Mouse (Mus musculus) v-Abl transformed pro-B cells (cell line): ENCODE data around the gene Smg6.

Experiments used
- in situ Hi-C, 2 experiments: fragments of 400-800 bp; cut with MboI; formaldehyde crosslinking; loops; one replicate each; pipeline ENCODE4 v1.15.1; 2025; ENCODE audit not compliant: unreplicated experiment in 2 of 2

The Smg6 gene

GRCm38 (mm10) chr11:75173799-75174165, 248.2 kb downstream of the Smg6 start:
- in situ Hi-C loops, result loop anchor here (5.0 kb wide), 1 partner anchor 191 kb away; no protein-coding TSS in a partner anchor

GRCm38 (mm10) chr11:75174574-75174973, 249.0 kb downstream of the Smg6 start:
- in situ Hi-C loops, result loop anchor here (5.0 kb wide), 1 partner anchor 192 kb away; no protein-coding TSS in a partner anchor

GRCm38 (mm10) chr11:75178011-75178410, 252.4 kb downstream of the Smg6 start:
- in situ Hi-C loops, result loop anchor here in 1 of 2 experiments (25.0 kb wide), 1 partner anchor 309 kb away; the partner anchor contains the start of gene Prpf8

- in situ Hi-C loops, result loop anchor here in 1 of 2 experiments (25.0 kb wide), 1 partner anchor 309 kb away; the partner anchor contains the start of gene Prpf8
These were observed 253.1 kb downstream of the Smg6 start, which contains the start of gene Ovca2 for GRCm38 (mm10) chr11:75178672-75179208. TSS of gene Ovca2 (minus strand) at chr11:75178835.

- in situ Hi-C loops, result loop anchor here (5.0 to 25.0 kb wide), 3 partner anchors 218 to 391 kb away; partner anchors contain the start of gene Prpf8 (in 1 of the 2)
These were observed 258.4 kb downstream of the Smg6 start for GRCm38 (mm10) chr11:75183917-75184570.

- in situ Hi-C loops, result loop anchor here (5.0 to 25.0 kb wide), 3 partner anchors 218 to 390 kb away; partner anchors contain the start of gene Prpf8 (in 1 of the 2)
These were observed 258.9 kb downstream of the Smg6 start for GRCm38 (mm10) chr11:75184573-75184972.

GRCm38 (mm10) chr11:75184986-75185385, 259.4 kb downstream of the Smg6 start:
- in situ Hi-C loops, result loop anchor here (5.0 to 25.0 kb wide), 3 partner anchors 217 to 390 kb away; partner anchors contain the start of gene Prpf8 (in 1 of the 2)

- in situ Hi-C loops, result loop anchor here (5.0 to 25.0 kb wide), 5 partner anchors 37 to 385 kb away; partner anchors contain the start of gene Prpf8 (in 1 of the 2)
These were observed 264.2 kb downstream of the Smg6 start for GRCm38 (mm10) chr11:75189713-75190370.

GRCm38 (mm10) chr11:75190371-75190724, 264.7 kb downstream of the Smg6 start:
- in situ Hi-C loops, result loop anchor here (5.0 to 25.0 kb wide), 4 partner anchors 37 to 297 kb away; partner anchors contain the start of gene Prpf8 (in 1 of the 2)

GRCm38 (mm10) chr11:75190905-75191441, 265.4 kb downstream of the Smg6 start, which contains the start of gene Dph1:
TSS of gene Dph1 (minus strand) at chr11:75191241.
- in situ Hi-C loops, result loop anchor here (5.0 to 25.0 kb wide), 4 partner anchors 36 to 296 kb away; partner anchors contain the start of gene Prpf8 (in 1 of the 2)

GRCm38 (mm10) chr11:75191841-75192240, 266.2 kb downstream of the Smg6 start:
- in situ Hi-C loops, result loop anchor here (5.0 to 25.0 kb wide), 4 partner anchors 35 to 295 kb away; partner anchors contain the start of gene Prpf8 (in 1 of the 2)

GRCm38 (mm10) chr11:75192336-75193214, 267.0 kb downstream of the Smg6 start:
- in situ Hi-C loops, result loop anchor here (5.0 to 25.0 kb wide), 4 partner anchors 35 to 295 kb away; partner anchors contain the start of gene Prpf8 (in 1 of the 2)

GRCm38 (mm10) chr11:75193256-75194071, 267.8 kb downstream of the Smg6 start, which contains the start of gene Rtn4rl1:
TSS of gene Rtn4rl1 (plus strand) at chr11:75193783.
- in situ Hi-C loops, result loop anchor here (5.0 to 25.0 kb wide), 4 partner anchors 34 to 294 kb away; partner anchors contain the start of gene Prpf8 (in 1 of the 2)

GRCm38 (mm10) chr11:75194121-75194849, 268.7 kb downstream of the Smg6 start:
- in situ Hi-C loops, result loop anchor here (5.0 to 25.0 kb wide), 4 partner anchors 33 to 293 kb away; partner anchors contain the start of gene Prpf8 (in 1 of the 2)

- in situ Hi-C loops, result loop anchor here (5.0 to 25.0 kb wide), 4 partner anchors 32 to 292 kb away; partner anchors contain the start of gene Prpf8 (in 1 of the 2)
These were observed 269.3 kb downstream of the Smg6 start for GRCm38 (mm10) chr11:75194850-75195461.

GRCm38 (mm10) chr11:75196131-75196530, 270.5 kb downstream of the Smg6 start:
- in situ Hi-C loops, result loop anchor here in 1 of 2 experiments (10.0 to 25.0 kb wide), 2 partner anchors 189 to 291 kb away; partner anchors contain the start of gene Prpf8

GRCm38 (mm10) chr11:75197956-75198355, 272.3 kb downstream of the Smg6 start:
- in situ Hi-C loops, result loop anchor here in 1 of 2 experiments (10.0 to 25.0 kb wide), 2 partner anchors 187 to 289 kb away; partner anchors contain the start of gene Prpf8
